Mouse (Mus musculus) C2C12 (cell line): ENCODE data around the gene Kitl.

Experiments
- CTCF ChIP-seq: IDR thresholded peaks from one replicate; pipeline ENCODE4 v1.5.1; 2011; ENCODE audit not compliant: control insufficient read depth, insufficient read depth, insufficient read length
- MAX ChIP-seq: IDR thresholded peaks from one replicate; pipeline ENCODE4 v1.6.1; 2011; ENCODE audit warnings: mild to moderate bottlenecking, control low read depth
- MYOD1 ChIP-seq: IDR thresholded peaks from one replicate; pipeline ENCODE4 v1.6.1; 2011; ENCODE audit warnings: low read depth; ENCODE audit not compliant: control insufficient read depth, insufficient read length
- MYOG ChIP-seq: IDR thresholded peaks from one replicate; pipeline ENCODE4 v1.6.1; 2011; ENCODE audit not compliant: control insufficient read depth, insufficient read length; ENCODE audit errors: extremely low read depth

GRCm38 (mm10) chr10:100038342-100038898, 23.0 kb downstream of the Kitl start:
- no peak for TF ChIP-seq CTCF
- TF ChIP-seq MAX, result no peak
- no peak for TF ChIP-seq MYOG
- TF ChIP-seq MYOD1, result no peak
